Mouse (Mus musculus): ENCODE measurements around the gene Rnf213. TPM values are rescaled to one million over a fixed set of nuclear protein-coding genes. Genes with fewer than 3 reads are reported as not detected.
A peak's percentile ranks its signal among the peaks of the same experiment; 100 is the strongest.

The Rnf213 gene
- polyA plus RNA-seq, 1 experiment from 2014 or later, result 0.72 TPM

GRCm38 (mm10) chr11:119523392-119523791 lies 130.5 kb downstream of the Rnf213 start:
- 82% methylated on average over 3 of the region's 3 CpGs for WGBS

GRCm38 (mm10) chr11:119524545-119524949 lies 131.6 kb downstream of the Rnf213 start:
- WGBS, result under 1% methylated on average over 33 of the region's 33 CpGs
- peak; percentile 97 for ATAC-seq (ENCODE audit: low read depth)
- Histone ChIP-seq H3K36me3 (ENCODE audit: control insufficient read depth, insufficient read depth, low read length) (no peaks in the 10 kb centered on the region), H3K4me2 (ENCODE audit: low read depth, low read length) (peak overlapping the region; percentile 59), H3K27me3 (ENCODE audit: control insufficient read depth, insufficient read depth, low read length) (no peaks in the 10 kb centered on the region), H3K9ac (replicated peaks; ENCODE audit: low read depth, low read length) (peak overlapping the region; percentile 50; the same call in 1 of the 2 replicates), H3K4me3 (ENCODE audit: low read depth, low read length) (peak overlapping the region; percentile 30; the same call in 1 of the 2 replicates), H3K9me3 (ENCODE audit: control insufficient read depth, low read length) (no peaks in the 10 kb centered on the region), H3K27ac (ENCODE audit: low read depth, low read length) (0 out of 2 replicates have a peak overlapping the region, but pooled peaks have one; percentile 44), H3K4me1 (ENCODE audit: control insufficient read depth, insufficient read depth, low read length) (peaks cover 3% of the 10 kb centered on the region; the same call in 1 of the 2 replicates)

More at GRCm38 (mm10) chr11:119523392-119523791, 130.5 kb downstream of the Rnf213 start:
- no peak overlapping the region for H3K4me2 ChIP-seq (ENCODE audit: low read depth, low read length)
- no peaks in the 10 kb centered on the region for H3K9me3 ChIP-seq (ENCODE audit: control insufficient read depth, low read length)
- H3K36me3 ChIP-seq (ENCODE audit: control insufficient read depth, insufficient read depth, low read length), result no peaks in the 10 kb centered on the region
- no peak for ATAC-seq (ENCODE audit: low read depth)
- H3K4me1 ChIP-seq (ENCODE audit: control insufficient read depth, insufficient read depth, low read length), result peaks cover 3% of the 10 kb centered on the region; the same call in 1 of the 2 replicates
- no peak overlapping the region for H3K9ac ChIP-seq (replicated peaks; ENCODE audit: low read depth, low read length)
- no peaks in the 10 kb centered on the region for H3K27me3 ChIP-seq (ENCODE audit: control insufficient read depth, insufficient read depth, low read length)
- no peak overlapping the region for H3K4me3 ChIP-seq (ENCODE audit: low read depth, low read length)
- no peak overlapping the region for H3K27ac ChIP-seq (ENCODE audit: low read depth, low read length)

GRCm38 (mm10) chr11:119526068-119526966 lies 133.4 kb downstream of the Rnf213 start:
- Histone ChIP-seq H3K4me3 (ENCODE audit: low read depth, low read length) (no peak overlapping the region), H3K4me2 (ENCODE audit: low read depth, low read length) (no peak overlapping the region), H3K9ac (replicated peaks; ENCODE audit: low read depth, low read length) (no peak overlapping the region), H3K9me3 (ENCODE audit: control insufficient read depth, low read length) (no peaks in the 10 kb centered on the region), H3K36me3 (ENCODE audit: control insufficient read depth, insufficient read depth, low read length) (no peaks in the 10 kb centered on the region), H3K4me1 (ENCODE audit: control insufficient read depth, insufficient read depth, low read length) (peaks cover 3% of the 10 kb centered on the region; the same call in 1 of the 2 replicates), H3K27ac (ENCODE audit: low read depth, low read length) (no peak overlapping the region), H3K27me3 (ENCODE audit: control insufficient read depth, insufficient read depth, low read length) (no peaks in the 10 kb centered on the region)
- WGBS, result 80% methylated on average over 14 of the region's 14 CpGs
- no peak for ATAC-seq (ENCODE audit: low read depth)

GRCm38 (mm10) chr11:119528930-119529329 lies 136.0 kb downstream of the Rnf213 start:
- H3K4me1 ChIP-seq (ENCODE audit: control insufficient read depth, insufficient read depth, low read length), result peaks cover 3% of the 10 kb centered on the region; the same call in 1 of the 2 replicates
- 68% methylated on average over 11 of the region's 11 CpGs for WGBS
- no peak overlapping the region for H3K9ac ChIP-seq (replicated peaks; ENCODE audit: low read depth, low read length)
- H3K27ac ChIP-seq (ENCODE audit: low read depth, low read length), result no peak overlapping the region
- H3K9me3 ChIP-seq (ENCODE audit: control insufficient read depth, low read length), result no peaks in the 10 kb centered on the region
- no peak overlapping the region for H3K4me2 ChIP-seq (ENCODE audit: low read depth, low read length)
- no peak overlapping the region for H3K4me3 ChIP-seq (ENCODE audit: low read depth, low read length)
- no peak for ATAC-seq (ENCODE audit: low read depth)
- H3K36me3 ChIP-seq (ENCODE audit: control insufficient read depth, insufficient read depth, low read length), result no peaks in the 10 kb centered on the region
- no peaks in the 10 kb centered on the region for H3K27me3 ChIP-seq (ENCODE audit: control insufficient read depth, insufficient read depth, low read length)

GRCm38 (mm10) chr11:119532460-119532859 lies 139.6 kb downstream of the Rnf213 start:
- no peak for ATAC-seq (ENCODE audit: low read depth)
- Histone ChIP-seq H3K4me2 (ENCODE audit: low read depth, low read length) (no peak overlapping the region), H3K9me3 (ENCODE audit: control insufficient read depth, low read length) (no peaks in the 10 kb centered on the region), H3K9ac (replicated peaks; ENCODE audit: low read depth, low read length) (no peak overlapping the region), H3K36me3 (ENCODE audit: control insufficient read depth, insufficient read depth, low read length) (no peaks in the 10 kb centered on the region), H3K4me3 (ENCODE audit: low read depth, low read length) (no peak overlapping the region), H3K27me3 (ENCODE audit: control insufficient read depth, insufficient read depth, low read length) (no peaks in the 10 kb centered on the region), H3K27ac (ENCODE audit: low read depth, low read length) (no peak overlapping the region), H3K4me1 (ENCODE audit: control insufficient read depth, insufficient read depth, low read length) (no peaks in the 10 kb centered on the region)
- 62% methylated on average over 8 of the region's 8 CpGs for WGBS

- Histone ChIP-seq H3K4me3 (ENCODE audit: low read depth, low read length) (no peak overlapping the region), H3K27me3 (ENCODE audit: control insufficient read depth, insufficient read depth, low read length) (no peaks in the 10 kb centered on the region), H3K9me3 (ENCODE audit: control insufficient read depth, low read length) (no peaks in the 10 kb centered on the region), H3K36me3 (ENCODE audit: control insufficient read depth, insufficient read depth, low read length) (no peaks in the 10 kb centered on the region), H3K4me2 (ENCODE audit: low read depth, low read length) (no peak overlapping the region), H3K27ac (ENCODE audit: low read depth, low read length) (no peak overlapping the region), H3K9ac (replicated peaks; ENCODE audit: low read depth, low read length) (no peak overlapping the region), H3K4me1 (ENCODE audit: control insufficient read depth, insufficient read depth, low read length) (no peaks in the 10 kb centered on the region)
- 67% methylated on average over 7 of the region's 7 CpGs for WGBS
- no peak for ATAC-seq (ENCODE audit: low read depth)
These were observed 140.8 kb downstream of the Rnf213 start for GRCm38 (mm10) chr11:119533745-119534144.

MicroRNAs within 50 kb of the gene (microRNA counts, 519-probe panel; counts per million panel counts)
- not detected for microRNA mmu-miR-1932

Small RNA genes lying within 50 kb of the gene (microRNA-seq; reads per million reads assigned to microRNA genes)
- not detected for gene Mir1932

Other genes starting within 250 kb of the Rnf213 start
- 34.0 and 37.9 TPM in 2 replicates for gene Tbc1d16, start 164.6 kb upstream of the Rnf213 start, polyA plus RNA-seq (2014; fragmentation: Nextera tagmentation; extraction: Ambion mirVana)
- gene Ccdc40, start 164.5 kb upstream of the Rnf213 start, polyA plus RNA-seq (2014; fragmentation: Nextera tagmentation; extraction: Ambion mirVana), result 12.0 and 13.5 TPM in 2 replicates
- 66.0 and 69.1 TPM in 2 replicates for gene Gaa, start 125.2 kb upstream of the Rnf213 start, polyA plus RNA-seq (2014; fragmentation: Nextera tagmentation; extraction: Ambion mirVana)
- 240 and 251 TPM in 2 replicates for gene Eif4a3, start 93.0 kb upstream of the Rnf213 start, polyA plus RNA-seq (2014; fragmentation: Nextera tagmentation; extraction: Ambion mirVana)
- gene Card14, start 85.3 kb upstream of the Rnf213 start, polyA plus RNA-seq (2014; fragmentation: Nextera tagmentation; extraction: Ambion mirVana), result 0.25 and 0.32 TPM in 2 replicates
- 4.4 and 5.0 TPM in 2 replicates for gene Sgsh, start 37.6 kb upstream of the Rnf213 start, polyA plus RNA-seq (2014; fragmentation: Nextera tagmentation; extraction: Ambion mirVana)
- gene Slc26a11, start 37.5 kb upstream of the Rnf213 start, polyA plus RNA-seq (2014; fragmentation: Nextera tagmentation; extraction: Ambion mirVana), result 5.1 and 5.2 TPM in 2 replicates
- 12.7 and 13.8 TPM in 2 replicates for gene Endov, start 98.2 kb downstream of the Rnf213 start, polyA plus RNA-seq (2014; fragmentation: Nextera tagmentation; extraction: Ambion mirVana)
- 23.7 and 27.4 TPM in 2 replicates for gene Nptx1, start 154.7 kb downstream of the Rnf213 start, polyA plus RNA-seq (2014; fragmentation: Nextera tagmentation; extraction: Ambion mirVana)
- gene Rptor, start 209.8 kb downstream of the Rnf213 start, polyA plus RNA-seq (2014; fragmentation: Nextera tagmentation; extraction: Ambion mirVana), result 12.1 and 13.4 TPM in 2 replicates